Mouse (Mus musculus) limb, embryonic 11.5 days (tissue): Measurements from ENCODE around the gene Irgc1. TPM values are rescaled to one million over a fixed set of nuclear protein-coding genes. Genes with fewer than 3 reads are reported as not detected.

Experiments
- ATAC-seq: fragments of 200-750 bp; cut with Nextera tagmentation; 2 replicates; pipeline ENCODE4 v1.8.0; 2017; ENCODE audit warnings: low read depth; ENCODE audit not compliant: insufficient number of reproducible peaks, low FRiP score, low TSS enrichment
- DNase-seq: peaks from one replicate; pipeline ENCODE4 v3.0.0-alpha.2; 2015; ENCODE audit warnings: low spot score
- H3K27ac ChIP-seq: fragments of 300-500 bp; sonication (generic); replicated peaks from 2 replicates; pipeline ENCODE4 v1.5.1; 2014; ENCODE audit warnings: low read depth, mild to moderate bottlenecking, low read length
- H3K27me3 ChIP-seq: fragments of 300-500 bp; sonication (generic); 2 replicates; pipeline ENCODE4 v1.6.1; 2014; ENCODE audit warnings: mild to moderate bottlenecking, low read length, mixed read lengths; ENCODE audit not compliant: control insufficient read depth, insufficient read depth
- H3K36me3 ChIP-seq: fragments of 300-500 bp; sonication (generic); 2 replicates; pipeline ENCODE4 v1.6.1; 2014; ENCODE audit warnings: mild to moderate bottlenecking, low read length, moderate library complexity, mixed read lengths; ENCODE audit not compliant: control insufficient read depth, insufficient read depth
- H3K4me1 ChIP-seq: fragments of 300-500 bp; sonication (generic); 2 replicates; pipeline ENCODE4 v1.6.1; 2014; ENCODE audit warnings: low read length, mixed read lengths; ENCODE audit not compliant: control insufficient read depth, insufficient read depth
- H3K4me2 ChIP-seq: fragments of 300-500 bp; sonication (generic); 2 replicates; pipeline ENCODE4 v1.6.1; 2014; ENCODE audit warnings: low read depth, mild to moderate bottlenecking, moderate library complexity; ENCODE audit not compliant: severe bottlenecking
- H3K4me3 ChIP-seq: fragments of 300-500 bp; sonication (generic); 2 replicates; pipeline ENCODE4 v1.5.1; 2014; ENCODE audit warnings: low read depth, low read length
- H3K9ac ChIP-seq: fragments of 300-500 bp; sonication (generic); 2 replicates; pipeline ENCODE4 v1.6.1; 2014; ENCODE audit warnings: mild to moderate bottlenecking, low read length
- H3K9me3 ChIP-seq: fragments of 300-500 bp; sonication (generic); 2 replicates; pipeline ENCODE4 v1.6.1; 2016; ENCODE audit warnings: low read length; ENCODE audit not compliant: control insufficient read depth
- WGBS: fragments of 180-500 bp; shearing (Covaris S2); extraction: QIAGEN DNeasy Blood & Tissue Kit; methylation state at CpG from one replicate; pipeline ENCODE4 v1.1.7; 2014; 5-methylcytosine and 5-hydroxymethylcytosine counted together
- polyA plus RNA-seq: library from polyadenylated mRNA; unstranded; fragments of >200 nt; fragmentation: Nextera tagmentation; extraction: Ambion mirVana; gene quantifications from 2 replicates; pipeline ENCODE4 v1.2.1, GENCODE M21; 2014

The Irgc1 gene
- polyA plus RNA-seq, 1 experiment from 2014 or later: not detected

DNA sequence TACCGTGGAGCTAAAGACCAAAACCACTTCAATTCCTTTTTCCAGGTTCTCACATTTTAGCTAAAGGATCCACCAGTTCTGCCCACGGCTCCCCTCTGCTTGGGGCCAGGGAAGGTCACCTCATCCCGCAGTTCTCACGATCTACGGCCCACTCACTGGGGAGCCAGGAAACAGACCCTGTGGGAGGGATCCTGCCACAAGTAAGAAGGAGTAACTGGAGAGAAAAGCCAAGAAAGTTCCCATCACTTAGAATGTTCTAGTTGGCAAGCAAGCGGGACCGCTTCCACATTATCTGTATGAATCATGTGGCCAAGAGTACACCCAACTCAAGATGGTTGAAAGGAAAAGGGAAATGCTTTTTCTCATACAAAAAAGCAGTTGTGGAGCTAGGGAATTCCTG, 24.8 kb upstream of the Irgc1 start:
- Histone ChIP-seq H3K4me2 (no peak overlapping the region), H3K4me3 (no peak overlapping the region), H3K4me1 (no peaks in the 10 kb centered on the region), H3K9me3 (no peaks in the 10 kb centered on the region; the same call in 1 of the 2 replicates), H3K27ac (no peak overlapping the region), H3K9ac (no peak overlapping the region), H3K36me3 (no peaks in the 10 kb centered on the region), H3K27me3 (no peaks in the 10 kb centered on the region)
- 84% methylated on average over 7 of the region's 7 CpGs for WGBS
- DNase-seq (no peak), ATAC-seq (no peak)

DNA sequence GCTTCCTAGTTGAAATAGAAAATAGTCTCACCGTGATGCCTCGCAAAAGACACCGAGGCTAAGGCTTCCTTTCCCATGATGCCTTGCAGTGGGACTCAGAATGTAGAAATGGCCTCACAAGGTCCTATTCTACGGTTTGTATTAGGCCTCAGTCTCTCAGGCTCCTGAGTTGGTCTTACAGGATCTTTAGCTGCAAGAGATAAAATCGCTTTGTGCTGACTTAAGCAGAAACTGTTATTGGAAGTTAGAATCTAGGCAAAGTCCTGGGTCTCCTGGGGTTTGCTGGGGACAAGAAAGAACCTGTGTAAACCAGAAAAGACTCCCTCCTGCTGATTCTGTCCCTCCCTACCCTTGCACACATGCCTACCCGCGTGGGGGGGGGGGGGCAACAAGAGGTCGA, 24.2 kb upstream of the Irgc1 start:
- no peak for DNase-seq
- H3K9me3 ChIP-seq: no peaks in the 10 kb centered on the region; the same call in 1 of the 2 replicates
- H3K27ac ChIP-seq: no peak overlapping the region
- H3K4me2 ChIP-seq: no peak overlapping the region
- H3K27me3 ChIP-seq: no peaks in the 10 kb centered on the region
- no peaks in the 10 kb centered on the region for H3K36me3 ChIP-seq
- ATAC-seq: no peak
- no peak overlapping the region for H3K9ac ChIP-seq
- 78% methylated on average over 8 of the region's 8 CpGs for WGBS
- H3K4me1 ChIP-seq: no peaks in the 10 kb centered on the region
- H3K4me3 ChIP-seq: no peak overlapping the region

DNA sequence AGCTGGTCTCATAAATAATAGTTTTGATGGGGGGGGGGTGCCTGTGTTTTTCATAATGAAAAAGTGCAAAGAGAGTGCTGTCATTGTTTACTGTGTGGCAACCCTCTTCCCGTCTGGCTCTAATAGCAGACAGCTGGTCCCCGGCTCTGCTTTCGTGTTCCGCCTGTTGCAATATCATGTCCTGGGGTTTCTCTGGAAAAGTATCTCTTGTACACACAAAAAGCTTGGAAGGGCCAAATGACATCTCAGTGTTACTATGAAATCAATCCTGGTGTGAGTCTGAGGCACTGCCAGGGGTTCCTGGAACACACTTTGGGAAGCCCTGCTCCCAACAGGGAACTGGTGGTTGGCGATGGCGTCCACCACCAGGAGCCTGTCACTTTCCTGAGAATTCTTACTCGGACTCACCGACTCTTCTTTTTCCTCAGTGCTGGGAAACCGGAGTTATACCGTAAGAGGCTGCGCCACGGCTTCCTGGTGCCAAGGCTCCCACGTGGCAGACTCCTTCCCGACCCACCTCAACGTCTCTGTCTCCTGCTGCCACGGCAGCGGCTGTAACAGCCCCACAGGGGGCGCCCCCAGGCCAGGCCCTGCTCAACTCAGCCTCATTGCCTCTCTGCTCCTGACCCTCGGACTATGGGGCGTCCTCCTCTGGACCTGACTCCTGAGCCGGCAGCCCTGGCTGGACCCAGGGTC, 22.9 kb upstream of the Irgc1 start:
- no peak overlapping the region for H3K4me3 ChIP-seq
- no peaks in the 10 kb centered on the region for H3K4me1 ChIP-seq
- 41% methylated on average over 21 of the region's 21 CpGs for WGBS
- 0 out of 2 replicates have a peak overlapping the region, but pooled peaks have one; percentile 0 for H3K4me2 ChIP-seq
- no peak for DNase-seq
- H3K36me3 ChIP-seq: no peaks in the 10 kb centered on the region
- no peak overlapping the region for H3K27ac ChIP-seq
- no peaks in the 10 kb centered on the region for H3K27me3 ChIP-seq
- H3K9ac ChIP-seq: peak overlapping the region; percentile 24; the same call in 1 of the 2 replicates
- ATAC-seq: no peak
- peaks cover 3% of the 10 kb centered on the region; the same call in 1 of the 2 replicates for H3K9me3 ChIP-seq

- Histone ChIP-seq H3K4me3 (no peak overlapping the region), H3K4me1 (no peaks in the 10 kb centered on the region), H3K27me3 (no peaks in the 10 kb centered on the region), H3K36me3 (no peaks in the 10 kb centered on the region), H3K9me3 (peaks cover 3% of the 10 kb centered on the region), H3K4me2 (no peak overlapping the region), H3K27ac (no peak overlapping the region), H3K9ac (no peak overlapping the region)
- DNase-seq: peak; percentile 80
- WGBS: 53% methylated on average over 10 of the region's 10 CpGs
- ATAC-seq: no peak
These were observed 21.9 kb upstream of the Irgc1 start for GRCm38 (mm10) chr7:24473913-24474529.

- ATAC-seq (no peak), DNase-seq (peak; percentile 63)
- Histone ChIP-seq H3K27ac (no peak overlapping the region), H3K36me3 (no peaks in the 10 kb centered on the region), H3K4me2 (no peak overlapping the region), H3K27me3 (no peaks in the 10 kb centered on the region), H3K9me3 (peaks cover 3% of the 10 kb centered on the region), H3K4me1 (no peaks in the 10 kb centered on the region), H3K4me3 (no peak overlapping the region), H3K9ac (no peak overlapping the region)
- 79% methylated on average over 7 of the region's 7 CpGs for WGBS
These were observed 20.8 kb upstream of the Irgc1 start for GRCm38 (mm10) chr7:24472937-24473336.

DNA sequence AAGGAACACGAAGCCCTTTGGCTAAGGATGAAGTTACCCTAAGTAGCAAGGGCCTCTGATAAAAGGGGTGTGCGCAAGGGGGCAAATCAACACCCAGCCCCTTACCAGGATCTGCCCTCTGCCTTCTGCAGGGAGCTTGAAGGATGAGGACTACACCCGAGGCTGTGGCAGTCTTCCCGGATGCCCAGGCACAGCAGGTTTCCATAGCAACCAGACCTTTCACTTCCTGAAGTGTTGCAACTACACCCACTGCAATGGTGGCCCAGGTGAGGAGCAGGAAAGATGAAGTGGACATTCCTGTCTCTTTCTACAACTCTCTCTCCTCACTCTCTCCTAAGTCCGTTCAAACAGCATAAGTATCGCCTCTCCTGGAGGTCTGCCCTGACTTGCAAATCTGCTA, 20.3 kb upstream of the Irgc1 start:
- Histone ChIP-seq H3K4me1 (no peaks in the 10 kb centered on the region), H3K9me3 (peaks cover 3% of the 10 kb centered on the region; the same call in 1 of the 2 replicates), H3K27ac (no peak overlapping the region), H3K27me3 (no peaks in the 10 kb centered on the region), H3K9ac (no peak overlapping the region), H3K4me2 (no peak overlapping the region), H3K4me3 (no peak overlapping the region), H3K36me3 (no peaks in the 10 kb centered on the region)
- no peak for DNase-seq
- 79% methylated on average over 6 of the region's 6 CpGs for WGBS
- ATAC-seq: no peak

- 94% methylated on average over 7 of the region's 7 CpGs for WGBS
- H3K36me3 ChIP-seq: no peaks in the 10 kb centered on the region
- H3K4me2 ChIP-seq: no peak overlapping the region
- H3K4me1 ChIP-seq: no peaks in the 10 kb centered on the region
- ATAC-seq (no peak), DNase-seq (no peak)
- no peak overlapping the region for H3K27ac ChIP-seq
- no peaks in the 10 kb centered on the region for H3K27me3 ChIP-seq
- H3K9me3 ChIP-seq: peaks cover 3% of the 10 kb centered on the region; the same call in 1 of the 2 replicates
- H3K4me3 ChIP-seq: no peak overlapping the region
- no peak overlapping the region for H3K9ac ChIP-seq
These were observed 18.3 kb upstream of the Irgc1 start for GRCm38 (mm10) chr7:24470356-24470755.

- Histone ChIP-seq H3K27me3 (no peaks in the 10 kb centered on the region), H3K4me1 (no peaks in the 10 kb centered on the region), H3K27ac (no peak overlapping the region), H3K4me2 (no peak overlapping the region), H3K9ac (no peak overlapping the region), H3K36me3 (no peaks in the 10 kb centered on the region), H3K9me3 (peaks cover 3% of the 10 kb centered on the region; the same call in 1 of the 2 replicates), H3K4me3 (no peak overlapping the region)
- ATAC-seq: no peak
- 85% methylated on average over 3 of the region's 3 CpGs for WGBS
- DNase-seq: no peak
These were observed 17.0 kb upstream of the Irgc1 start for GRCm38 (mm10) chr7:24469126-24469525.
